Mouse (Mus musculus): ENCODE data around the gene Spaca7. TPM values are rescaled to one million over a fixed set of nuclear protein-coding genes. Genes with fewer than 3 reads are reported as not detected.

Spaca7 gene
- polyA plus RNA-seq, 1 experiment from 2014 or later = not detected

DNA sequence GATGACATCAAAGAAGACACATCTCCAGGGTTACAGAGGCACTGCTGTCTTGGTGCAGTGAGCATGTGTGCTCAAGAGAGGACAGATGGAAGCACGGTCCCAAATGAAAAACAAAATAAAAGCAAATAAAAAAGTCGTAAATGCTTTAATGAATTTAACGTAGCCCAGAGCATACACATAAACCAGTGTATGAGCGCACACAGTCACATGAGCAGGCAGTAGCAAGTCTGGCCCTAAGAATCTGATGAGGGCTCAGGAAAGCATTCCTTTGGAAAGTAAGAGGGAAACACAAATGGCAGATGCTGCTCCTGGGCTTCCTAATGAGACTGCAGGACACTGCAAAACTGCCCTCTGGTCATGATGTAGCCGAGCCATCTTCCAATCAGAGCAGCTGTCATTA is 53.1 kb downstream of the Spaca7 start:
- no peak overlapping the region for H3K4me3 ChIP-seq
- WGBS = 82% methylated on average over 5 of the region's 5 CpGs
- DNase-seq (ENCODE audit: low spot score) = no peak
- H3K9me3 ChIP-seq = no peaks in the 10 kb centered on the region
- H3K36me3 ChIP-seq = peaks cover 83% of the 10 kb centered on the region
- no peaks in the 10 kb centered on the region for H3K27me3 ChIP-seq (ENCODE audit: insufficient read depth, poor library complexity, severe bottlenecking)
- no peak overlapping the region for H3K27ac ChIP-seq
- 0 out of 2 replicates have a peak, but pooled peaks cover 7% of the 10 kb centered on the region for H3K4me1 ChIP-seq

GRCm38 (mm10) chr8:12629079-12629478 is 56.2 kb downstream of the Spaca7 start:
- no peaks in the 10 kb centered on the region for H3K27me3 ChIP-seq (ENCODE audit: insufficient read depth, poor library complexity, severe bottlenecking)
- WGBS = 46% methylated on average over 3 of the region's 3 CpGs
- 0 out of 2 replicates have a peak, but pooled peaks cover 7% of the 10 kb centered on the region for H3K4me1 ChIP-seq
- no peak overlapping the region for H3K4me3 ChIP-seq
- peaks cover 78% of the 10 kb centered on the region for H3K36me3 ChIP-seq
- no peak overlapping the region for H3K27ac ChIP-seq
- no peak for DNase-seq (ENCODE audit: low spot score)
- no peaks in the 10 kb centered on the region for H3K9me3 ChIP-seq

DNA sequence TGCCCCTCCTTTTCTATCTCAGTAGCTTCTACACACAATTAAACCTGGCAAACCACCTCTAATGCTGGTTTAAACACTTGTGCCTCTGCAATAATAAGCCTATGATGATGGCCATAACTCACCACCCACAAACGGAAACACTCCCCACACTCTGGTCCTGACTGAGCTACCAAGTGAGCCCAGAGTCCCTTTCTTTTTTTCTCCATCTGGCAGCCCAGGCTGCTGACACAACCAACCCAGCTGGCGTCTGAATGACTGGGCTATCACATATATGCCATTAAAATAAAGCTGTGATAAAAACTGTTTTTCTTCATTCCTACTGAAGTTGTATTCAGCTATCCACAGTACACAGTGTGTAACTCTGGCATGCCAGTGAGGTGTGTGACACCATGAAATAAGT is 62.5 kb downstream of the Spaca7 start:
- Histone ChIP-seq H3K27me3 (ENCODE audit: insufficient read depth, poor library complexity, severe bottlenecking) (no peaks in the 10 kb centered on the region), H3K36me3 (peaks cover 89% of the 10 kb centered on the region), H3K9me3 (no peaks in the 10 kb centered on the region), H3K4me3 (no peak overlapping the region), H3K4me1 (no peaks in the 10 kb centered on the region), H3K27ac (no peak overlapping the region)
- no peak for DNase-seq (ENCODE audit: low spot score)
- 93% methylated on average over 2 of the region's 2 CpGs for WGBS

DNA sequence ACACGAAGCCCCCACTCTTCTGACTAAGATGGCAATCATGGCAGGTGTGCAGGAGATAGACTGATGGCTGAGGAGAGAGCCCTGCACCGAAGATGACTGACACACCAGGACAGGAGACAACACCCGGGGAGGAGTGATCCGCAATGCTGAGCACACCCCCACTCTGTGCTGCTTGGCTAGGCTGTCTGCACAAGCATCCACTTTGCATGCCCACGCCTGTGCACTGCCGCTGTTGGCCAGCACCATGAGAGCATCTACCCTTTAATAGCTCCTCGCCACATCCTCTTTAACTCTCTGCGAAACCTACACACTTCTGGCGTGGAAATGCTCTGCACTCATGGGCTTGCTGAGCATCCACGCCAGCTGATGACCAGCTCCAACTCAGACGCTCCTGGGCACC is 65.6 kb downstream of the Spaca7 start:
- WGBS = 89% methylated on average over 11 of the region's 11 CpGs
- no peaks in the 10 kb centered on the region for H3K9me3 ChIP-seq
- H3K27ac ChIP-seq = no peak overlapping the region
- peaks cover 79% of the 10 kb centered on the region for H3K36me3 ChIP-seq
- no peaks in the 10 kb centered on the region for H3K4me1 ChIP-seq
- no peaks in the 10 kb centered on the region for H3K27me3 ChIP-seq (ENCODE audit: insufficient read depth, poor library complexity, severe bottlenecking)
- no peak overlapping the region for H3K4me3 ChIP-seq
- DNase-seq (ENCODE audit: low spot score) = no peak

DNA sequence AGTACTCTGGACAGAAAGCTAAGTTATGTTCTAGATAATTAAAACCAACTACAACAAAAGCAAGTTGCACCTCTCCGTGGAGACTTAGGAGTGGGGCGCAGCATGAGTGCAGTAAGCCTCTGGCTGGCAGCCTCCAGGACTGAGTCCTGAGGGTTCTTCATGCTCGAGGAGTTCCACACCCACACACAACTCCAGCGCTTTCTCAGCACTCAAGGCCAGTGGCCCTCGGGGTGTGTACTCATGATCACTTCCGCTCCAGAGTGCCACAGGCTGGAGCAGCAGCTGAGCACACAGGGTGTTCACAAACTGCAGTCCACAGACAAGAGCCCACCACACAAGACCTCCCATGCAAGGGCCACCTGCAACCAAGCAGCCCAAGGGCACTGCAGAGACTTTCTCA is 68.7 kb downstream of the Spaca7 start:
- no peak for DNase-seq (ENCODE audit: low spot score)
- 97% methylated on average over 6 of the region's 6 CpGs for WGBS

GRCm38 (mm10) chr8:12644341-12644740 is 71.5 kb downstream of the Spaca7 start:
- WGBS = 79% methylated on average over 8 of the region's 8 CpGs
- H3K36me3 ChIP-seq = peaks cover 59% of the 10 kb centered on the region
- H3K27me3 ChIP-seq (ENCODE audit: insufficient read depth, poor library complexity, severe bottlenecking) = no peaks in the 10 kb centered on the region
- no peak overlapping the region for H3K27ac ChIP-seq
- H3K9me3 ChIP-seq = no peaks in the 10 kb centered on the region
- no peak overlapping the region for H3K4me3 ChIP-seq
- no peak for DNase-seq (ENCODE audit: low spot score)
- H3K4me1 ChIP-seq = peaks cover 3% of the 10 kb centered on the region; the same call in 1 of the 2 replicates

More for the DNA sequence above, 68.7 kb downstream of the Spaca7 start:
- Histone ChIP-seq H3K9me3 (no peaks in the 10 kb centered on the region), H3K27ac (no peak overlapping the region), H3K4me3 (no peak overlapping the region), H3K4me1 (peaks cover 3% of the 10 kb centered on the region; the same call in 1 of the 2 replicates), H3K36me3 (peaks cover 62% of the 10 kb centered on the region), H3K27me3 (ENCODE audit: insufficient read depth, poor library complexity, severe bottlenecking) (no peaks in the 10 kb centered on the region)

GRCm38 (mm10) chr8:12644894-12645293 is 72.1 kb downstream of the Spaca7 start:
- Histone ChIP-seq H3K27ac (no peak overlapping the region), H3K9me3 (no peaks in the 10 kb centered on the region), H3K36me3 (peaks cover 59% of the 10 kb centered on the region), H3K4me3 (no peak overlapping the region), H3K4me1 (peaks cover 3% of the 10 kb centered on the region; the same call in 1 of the 2 replicates), H3K27me3 (ENCODE audit: insufficient read depth, poor library complexity, severe bottlenecking) (no peaks in the 10 kb centered on the region)
- 54% methylated on average over 7 of the region's 7 CpGs for WGBS
- DNase-seq (ENCODE audit: low spot score) = no peak

DNA sequence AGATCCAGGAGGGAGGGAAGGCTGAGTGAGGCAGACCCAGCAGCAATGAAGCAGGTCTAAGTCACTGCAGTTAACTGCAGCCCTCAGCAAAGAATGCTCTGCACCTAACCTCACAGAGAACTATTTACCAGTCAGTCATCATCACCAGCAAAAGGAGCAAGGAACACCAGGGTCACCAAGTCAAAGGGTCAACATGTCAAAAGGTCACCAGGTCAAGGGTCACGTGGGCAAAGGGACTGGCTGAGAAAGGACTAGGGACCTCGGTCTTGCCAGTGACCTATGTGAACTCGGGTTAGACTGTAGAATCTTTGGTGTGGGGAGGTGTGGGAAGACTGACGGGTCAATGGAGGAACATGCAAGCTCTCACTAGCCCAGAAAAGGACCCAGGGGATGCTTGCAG is 73.7 kb downstream of the Spaca7 start:
- peaks cover 8% of the 10 kb centered on the region; the same call in 1 of the 2 replicates for H3K4me1 ChIP-seq
- H3K27ac ChIP-seq = no peak overlapping the region
- H3K4me3 ChIP-seq = no peak overlapping the region
- peaks cover 57% of the 10 kb centered on the region for H3K36me3 ChIP-seq
- H3K27me3 ChIP-seq (ENCODE audit: insufficient read depth, poor library complexity, severe bottlenecking) = no peaks in the 10 kb centered on the region
- 77% methylated on average over 4 of the region's 4 CpGs for WGBS
- DNase-seq (ENCODE audit: low spot score) = no peak
- H3K9me3 ChIP-seq = no peaks in the 10 kb centered on the region

DNA sequence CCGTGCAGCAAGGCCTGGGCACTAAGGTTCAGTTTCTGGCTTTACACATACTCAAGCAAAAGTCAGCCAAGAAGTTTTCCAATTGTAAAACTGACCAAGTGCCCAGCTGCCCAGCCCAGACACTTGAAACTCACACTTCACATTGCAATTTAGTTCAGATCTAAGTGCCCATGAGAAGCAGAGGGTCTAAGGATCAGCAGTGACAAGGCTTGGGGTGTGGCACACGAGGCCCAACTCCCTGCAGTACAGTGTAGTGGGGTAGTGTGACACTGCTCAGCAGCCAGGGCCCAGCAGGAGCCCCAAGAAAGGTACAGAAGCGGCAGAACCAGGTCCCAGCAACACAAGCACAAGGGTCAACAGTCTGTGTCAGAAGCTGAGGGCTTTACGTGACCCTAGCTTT is 76.1 kb downstream of the Spaca7 start:
- H3K4me1 ChIP-seq = peaks cover 7% of the 10 kb centered on the region; the same call in 1 of the 2 replicates
- 89% methylated on average over 4 of the region's 4 CpGs for WGBS

More for the DNA sequence above, 76.1 kb downstream of the Spaca7 start:
- peaks cover 72% of the 10 kb centered on the region for H3K36me3 ChIP-seq
- H3K27ac ChIP-seq = no peak overlapping the region
- H3K9me3 ChIP-seq = no peaks in the 10 kb centered on the region
- H3K4me3 ChIP-seq = no peak overlapping the region
- no peak for DNase-seq (ENCODE audit: low spot score)
- no peaks in the 10 kb centered on the region for H3K27me3 ChIP-seq (ENCODE audit: insufficient read depth, poor library complexity, severe bottlenecking)

Other genes with a start within 250 kb of the Spaca7 start
- gene Sox1, start 177.7 kb upstream of the Spaca7 start, polyA plus RNA-seq (2016; fragmentation: Nextera tagmentation; extraction: Ambion mirVana) = not detected in 2 replicates
- 34.0 and 35.7 TPM in 2 replicates for gene Tubgcp3, start 99.2 kb downstream of the Spaca7 start, polyA plus RNA-seq (2016; fragmentation: Nextera tagmentation; extraction: Ambion mirVana)
- gene Atp11a, start 184.0 kb downstream of the Spaca7 start, polyA plus RNA-seq (2016; fragmentation: Nextera tagmentation; extraction: Ambion mirVana) = 11.7 and 17.9 TPM in 2 replicates